Mouse (Mus musculus) lung, postnatal 0 days (tissue): ENCODE measurements around the gene Smg6. TPM values are rescaled to one million over a fixed set of nuclear protein-coding genes. Genes with fewer than 3 reads are reported as not detected.

ENCODE experiments used
- ATAC-seq: fragments of 200-750 bp; cut with Nextera tagmentation; 2 replicates; pipeline ENCODE4 v1.8.0; 2017; ENCODE audit warnings: moderate library complexity
- DNase-seq: peaks from one replicate; pipeline ENCODE4 v3.0.0-alpha.2; 2016; ENCODE audit warnings: low spot score
- H3K27ac ChIP-seq: fragments of 300-500 bp; sonication (generic); 2 replicates; pipeline ENCODE4 v1.5.1; 2014; ENCODE audit warnings: antibody characterized with exemption, mild to moderate bottlenecking, low read length, mixed read lengths
- H3K27me3 ChIP-seq: fragments of 300-500 bp; sonication (generic); replicated peaks from 2 replicates; pipeline ENCODE4 v1.6.1; 2014; ENCODE audit warnings: low read length, mixed read lengths; ENCODE audit not compliant: insufficient read depth
- H3K36me3 ChIP-seq: fragments of 300-500 bp; sonication (generic); 2 replicates; pipeline ENCODE4 v1.6.1; 2014; ENCODE audit warnings: low read length, mixed read lengths; ENCODE audit not compliant: insufficient read depth
- H3K4me1 ChIP-seq: fragments of 300-500 bp; sonication (generic); 2 replicates; pipeline ENCODE4 v1.6.1; 2014; ENCODE audit warnings: antibody characterized with exemption, low read depth, low read length, mixed read lengths; ENCODE audit not compliant: insufficient read depth
- H3K4me2 ChIP-seq: fragments of 300-500 bp; sonication (generic); replicated peaks from 2 replicates; pipeline ENCODE4 v1.6.1; 2014; ENCODE audit warnings: low read depth, mild to moderate bottlenecking, low read length, moderate library complexity, mixed read lengths
- H3K4me3 ChIP-seq: fragments of 300-500 bp; sonication (generic); 2 replicates; pipeline ENCODE4 v1.5.1; 2014; ENCODE audit warnings: low read depth, low read length
- H3K9ac ChIP-seq: fragments of 300-500 bp; sonication (generic); replicated peaks from 2 replicates; pipeline ENCODE4 v1.6.1; 2014; ENCODE audit warnings: low read depth, mild to moderate bottlenecking
- H3K9me3 ChIP-seq: fragments of 300-500 bp; sonication (generic); 2 replicates; pipeline ENCODE4 v1.6.1; 2016; ENCODE audit warnings: low read length, mixed read lengths
- CTCF ChIP-seq: IDR thresholded peaks from 2 replicates; pipeline ENCODE4 v1.5.1; 2016; ENCODE audit warnings: antibody characterized with exemption, mild to moderate bottlenecking
- EP300 ChIP-seq: IDR thresholded peaks from 2 replicates; pipeline ENCODE4 v1.6.1; 2016; ENCODE audit warnings: antibody characterized with exemption, mild to moderate bottlenecking, control low read depth
- WGBS: fragments of 180-500 bp; shearing (Covaris S2); extraction: QIAGEN DNeasy Blood & Tissue Kit; methylation state at CpG from one replicate; pipeline ENCODE4 v1.1.7; 2014; 5-methylcytosine and 5-hydroxymethylcytosine counted together
- polyA plus RNA-seq: library from polyadenylated mRNA; unstranded; fragments of >200 nt; fragmentation: Nextera tagmentation; extraction: Ambion mirVana; gene quantifications from 2 replicates; pipeline ENCODE4 v1.2.1, GENCODE M21; 2015

Smg6 gene
- polyA plus RNA-seq, 1 experiment from 2014 or later, result 9.9 TPM

- TF ChIP-seq CTCF, result no peak
- TF ChIP-seq EP300, result no peak
- WGBS, result 73% methylated on average over 6 of the region's 6 CpGs
- no peak overlapping the region for H3K4me2 ChIP-seq
These were observed 270.5 kb downstream of the Smg6 start for GRCm38 (mm10) chr11:75196131-75196530.

GRCm38 (mm10) chr11:75197956-75198355 is 272.3 kb downstream of the Smg6 start:
- H3K9ac ChIP-seq, result no peak overlapping the region
- WGBS, result 40% methylated on average over 7 of the region's 7 CpGs
- TF ChIP-seq CTCF (no peak), EP300 (no peak)
- peaks cover 15% of the 10 kb centered on the region for H3K4me1 ChIP-seq
- no peaks in the 10 kb centered on the region for H3K9me3 ChIP-seq
- ATAC-seq (no peak), DNase-seq (no peak)
- no peaks in the 10 kb centered on the region for H3K36me3 ChIP-seq
- H3K4me2 ChIP-seq, result no peak overlapping the region
- H3K4me3 ChIP-seq, result no peak overlapping the region
- no peak overlapping the region for H3K27ac ChIP-seq
- peaks cover 35% of the 10 kb centered on the region for H3K27me3 ChIP-seq

More at GRCm38 (mm10) chr11:75196131-75196530, 270.5 kb downstream of the Smg6 start:
- peaks cover 35% of the 10 kb centered on the region for H3K27me3 ChIP-seq
- no peak overlapping the region for H3K9ac ChIP-seq
- DNase-seq (no peak), ATAC-seq (no peak)
- H3K4me3 ChIP-seq, result no peak overlapping the region
- no peak overlapping the region for H3K27ac ChIP-seq
- H3K4me1 ChIP-seq, result peaks cover 15% of the 10 kb centered on the region
- H3K36me3 ChIP-seq, result no peaks in the 10 kb centered on the region
- no peaks in the 10 kb centered on the region for H3K9me3 ChIP-seq

- H3K4me1 ChIP-seq, result peaks cover 15% of the 10 kb centered on the region
- H3K9me3 ChIP-seq, result no peaks in the 10 kb centered on the region
- no peak for DNase-seq
- no peak overlapping the region for H3K4me2 ChIP-seq
- no peak overlapping the region for H3K27ac ChIP-seq
- H3K27me3 ChIP-seq, result peaks cover 28% of the 10 kb centered on the region
- no peak overlapping the region for H3K4me3 ChIP-seq
- H3K9ac ChIP-seq, result no peak overlapping the region
- TF ChIP-seq EP300 (no peak), CTCF (no peak)
- ATAC-seq, result no peak
- H3K36me3 ChIP-seq, result no peaks in the 10 kb centered on the region
- 76% methylated on average over 4 of the region's 4 CpGs for WGBS
These were observed 273.2 kb downstream of the Smg6 start for GRCm38 (mm10) chr11:75198792-75199191.

DNA sequence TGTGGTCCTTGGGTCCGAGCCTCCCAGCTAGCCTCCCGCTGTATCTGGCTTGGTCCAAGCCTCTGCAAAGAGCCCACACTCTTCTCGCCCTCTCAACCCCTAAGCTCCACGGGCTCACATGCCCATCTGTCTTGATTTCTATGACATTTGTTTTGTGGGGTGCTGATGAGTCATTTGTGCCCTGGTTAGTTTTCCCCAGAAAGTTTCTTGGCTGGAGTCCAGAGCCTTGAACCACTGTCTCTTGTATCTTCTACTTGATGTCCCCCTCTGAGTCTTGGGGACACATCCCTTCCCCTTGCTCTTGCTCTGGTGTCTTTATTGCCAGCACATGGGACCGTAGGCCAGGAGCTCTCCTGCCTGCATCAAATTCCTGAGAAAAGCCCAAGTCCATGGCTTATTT is 274.3 kb downstream of the Smg6 start:
- Histone ChIP-seq H3K9ac (no peak overlapping the region), H3K27ac (no peak overlapping the region), H3K9me3 (no peaks in the 10 kb centered on the region), H3K4me1 (peaks cover 4% of the 10 kb centered on the region; the same call in 1 of the 2 replicates), H3K36me3 (no peaks in the 10 kb centered on the region), H3K4me3 (no peak overlapping the region), H3K4me2 (no peak overlapping the region), H3K27me3 (peaks cover 17% of the 10 kb centered on the region)
- ATAC-seq (no peak), DNase-seq (no peak)
- whole genome bisulfite sequencing, result 71% methylated on average over 5 of the region's 5 CpGs
- TF ChIP-seq EP300, result no peak
- no peak for TF ChIP-seq CTCF

GRCm38 (mm10) chr11:75200935-75201334 is 275.3 kb downstream of the Smg6 start:
- Histone ChIP-seq H3K9me3 (no peaks in the 10 kb centered on the region), H3K36me3 (no peaks in the 10 kb centered on the region), H3K4me3 (no peak overlapping the region), H3K27ac (no peak overlapping the region), H3K9ac (no peak overlapping the region), H3K4me2 (no peak overlapping the region), H3K27me3 (peaks cover 7% of the 10 kb centered on the region; the same call in 1 of the 2 replicates), H3K4me1 (no peaks in the 10 kb centered on the region)
- no peak for ATAC-seq
- no peak for TF ChIP-seq EP300
- TF ChIP-seq CTCF, result no peak
- DNase-seq, result no peak
- 81% methylated on average over 12 of the region's 12 CpGs for WGBS

DNA sequence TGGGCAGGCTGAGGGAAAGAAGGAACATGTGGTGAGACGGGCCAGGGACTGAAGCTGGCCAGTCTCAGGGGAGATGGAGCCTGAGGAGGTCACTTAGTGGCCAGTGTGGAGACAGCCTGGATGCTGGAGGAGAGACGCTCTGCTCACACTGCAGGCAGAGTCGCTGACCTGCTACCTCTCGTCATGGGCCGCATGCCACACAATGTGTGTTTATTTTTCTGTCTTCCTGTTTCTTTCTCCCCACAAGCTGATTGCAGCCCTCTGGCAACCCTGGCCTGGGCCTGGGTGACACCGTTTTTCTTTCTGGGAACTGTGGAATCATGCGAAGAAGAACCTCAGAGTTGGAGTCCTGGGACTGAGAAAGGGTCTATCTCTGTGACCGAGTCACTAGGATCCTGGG is 276.1 kb downstream of the Smg6 start:
- Histone ChIP-seq H3K36me3 (no peaks in the 10 kb centered on the region), H3K9ac (no peak overlapping the region), H3K4me2 (no peak overlapping the region), H3K27ac (0 out of 2 replicates have a peak overlapping the region, but pooled peaks have one; percentile 6), H3K9me3 (no peaks in the 10 kb centered on the region), H3K4me3 (no peak overlapping the region), H3K4me1 (no peaks in the 10 kb centered on the region), H3K27me3 (no peaks in the 10 kb centered on the region)
- DNase-seq, result no peak
- no peak for TF ChIP-seq CTCF
- WGBS, result 29% methylated on average over 8 of the region's 8 CpGs
- peak; percentile 25; the same call in 1 of the 2 replicates for ATAC-seq

- no peaks in the 10 kb centered on the region for H3K27me3 ChIP-seq
- DNase-seq, result no peak
- no peak overlapping the region for H3K4me3 ChIP-seq
- H3K36me3 ChIP-seq, result no peaks in the 10 kb centered on the region
- no peaks in the 10 kb centered on the region for H3K9me3 ChIP-seq
- WGBS, result 79% methylated on average over 4 of the region's 4 CpGs
- no peaks in the 10 kb centered on the region for H3K4me1 ChIP-seq
- TF ChIP-seq EP300, result no peak
- no peak overlapping the region for H3K4me2 ChIP-seq
- no peak for ATAC-seq
- H3K27ac ChIP-seq, result no peak overlapping the region
- H3K9ac ChIP-seq, result no peak overlapping the region
These were observed 278.3 kb downstream of the Smg6 start for GRCm38 (mm10) chr11:75203926-75204325.
